Mouse (Mus musculus): ENCODE data around the gene U2af2. TPM values are rescaled to one million over a fixed set of nuclear protein-coding genes. Genes with fewer than 3 reads are reported as not detected.
A peak's percentile ranks its signal among the peaks of the same experiment; 100 is the strongest.

U2af2 gene
- total and polyA plus RNA-seq, 2 experiments from 2014 or later, result 38.0 to 99.1 TPM

- DNase-seq (ENCODE audit: low spot score) (no peak), ATAC-seq (ENCODE audit: insufficient read depth, low read depth) (no peak)
- H3K9ac ChIP-seq (replicated peaks; ENCODE audit: low read depth, low read length), result no peak overlapping the region
- WGBS, result 82% methylated on average over 2 of the region's 2 CpGs
- H3K4me1 ChIP-seq (ENCODE audit: control insufficient read depth, insufficient read depth), result no peaks in the 10 kb centered on the region
- no peaks in the 10 kb centered on the region for H3K27me3 ChIP-seq (ENCODE audit: control insufficient read depth, insufficient read depth, low read length)
- no peaks in the 10 kb centered on the region for H3K9me3 ChIP-seq (replicated peaks; ENCODE audit: control insufficient read depth, low read length)
- TF ChIP-seq EP300 (IDR thresholded peaks at IDR 0.05; ENCODE audit: low read depth) (no peak), CTCF (IDR thresholded peaks at IDR 0.05; ENCODE audit: low read depth) (no peak)
- peaks cover 10% of the 10 kb centered on the region for H3K36me3 ChIP-seq (replicated peaks; ENCODE audit: control insufficient read depth, insufficient read depth, low read length)
- no peak overlapping the region for H3K4me3 ChIP-seq (ENCODE audit: low read depth, low read length)
- no peak overlapping the region for H3K4me2 ChIP-seq (ENCODE audit: low read depth, low read length)
- H3K27ac ChIP-seq (ENCODE audit: low read depth), result no peak overlapping the region
These were observed 40.6 kb downstream of the U2af2 start for GRCm38 (mm10) chr7:5102564-5102963.

GRCm38 (mm10) chr7:5108272-5108671 lies 46.3 kb downstream of the U2af2 start:
- TF ChIP-seq CTCF (IDR thresholded peaks at IDR 0.05; ENCODE audit: low read depth), result no peak
- TF ChIP-seq EP300 (IDR thresholded peaks at IDR 0.05; ENCODE audit: low read depth), result no peak
- no peak overlapping the region for H3K4me2 ChIP-seq (ENCODE audit: low read depth, low read length)
- no peaks in the 10 kb centered on the region for H3K36me3 ChIP-seq (replicated peaks; ENCODE audit: control insufficient read depth, insufficient read depth, low read length)
- 42% methylated on average over 4 of the region's 4 CpGs for WGBS
- H3K9me3 ChIP-seq (replicated peaks; ENCODE audit: control insufficient read depth, low read length), result no peaks in the 10 kb centered on the region
- ATAC-seq (ENCODE audit: insufficient read depth, low read depth) (peak; percentile 71), DNase-seq (ENCODE audit: low spot score) (peak; percentile 17)
- no peak overlapping the region for H3K4me3 ChIP-seq (ENCODE audit: low read depth, low read length)
- no peaks in the 10 kb centered on the region for H3K27me3 ChIP-seq (ENCODE audit: control insufficient read depth, insufficient read depth, low read length)
- 0 out of 2 replicates have a peak overlapping the region, but pooled peaks have one; percentile 11 for H3K27ac ChIP-seq (ENCODE audit: low read depth)
- H3K4me1 ChIP-seq (ENCODE audit: control insufficient read depth, insufficient read depth), result no peaks in the 10 kb centered on the region
- no peak overlapping the region for H3K9ac ChIP-seq (replicated peaks; ENCODE audit: low read depth, low read length)

GRCm38 (mm10) chr7:5109301-5109700 lies 47.4 kb downstream of the U2af2 start:
- TF ChIP-seq EP300 (IDR thresholded peaks at IDR 0.05; ENCODE audit: low read depth), result no peak
- Histone ChIP-seq H3K4me2 (ENCODE audit: low read depth, low read length) (no peak overlapping the region), H3K27me3 (ENCODE audit: control insufficient read depth, insufficient read depth, low read length) (no peaks in the 10 kb centered on the region), H3K4me3 (ENCODE audit: low read depth, low read length) (no peak overlapping the region), H3K27ac (ENCODE audit: low read depth) (no peak overlapping the region), H3K4me1 (ENCODE audit: control insufficient read depth, insufficient read depth) (no peaks in the 10 kb centered on the region), H3K36me3 (replicated peaks; ENCODE audit: control insufficient read depth, insufficient read depth, low read length) (no peaks in the 10 kb centered on the region), H3K9me3 (replicated peaks; ENCODE audit: control insufficient read depth, low read length) (no peaks in the 10 kb centered on the region), H3K9ac (replicated peaks; ENCODE audit: low read depth, low read length) (no peak overlapping the region)
- 78% methylated on average over 8 of the region's 8 CpGs for WGBS
- DNase-seq (ENCODE audit: low spot score) (no peak), ATAC-seq (ENCODE audit: insufficient read depth, low read depth) (no peak)

- ATAC-seq (ENCODE audit: insufficient read depth, low read depth), result no peak
- WGBS, result 36% methylated on average over 3 of the region's 3 CpGs
These were observed 50.8 kb downstream of the U2af2 start for GRCm38 (mm10) chr7:5112701-5113100.

GRCm38 (mm10) chr7:5116850-5117249 lies 54.9 kb downstream of the U2af2 start, which contains the start of gene Rfpl4:
Gene Rfpl4, minus strand, starts transcription at chr7:5116950.
- H3K27me3 ChIP-seq (ENCODE audit: control insufficient read depth, insufficient read depth, low read length), result no peaks in the 10 kb centered on the region
- WGBS, result 78% methylated on average over 3 of the region's 3 CpGs
- H3K9me3 ChIP-seq (replicated peaks; ENCODE audit: control insufficient read depth, low read length), result no peaks in the 10 kb centered on the region
- H3K4me2 ChIP-seq (ENCODE audit: low read depth, low read length), result no peak within 1 kb of the TSS
- no peaks in the 10 kb centered on the region for H3K36me3 ChIP-seq (replicated peaks; ENCODE audit: control insufficient read depth, insufficient read depth, low read length)
- no peak within 1 kb of the TSS for H3K27ac ChIP-seq (ENCODE audit: low read depth)
- ATAC-seq (ENCODE audit: insufficient read depth, low read depth) (no peak), DNase-seq (ENCODE audit: low spot score) (no peak)
- H3K4me3 ChIP-seq (ENCODE audit: low read depth, low read length), result no peak within 1 kb of the TSS
- TF ChIP-seq EP300 (IDR thresholded peaks at IDR 0.05; ENCODE audit: low read depth), result no peak
- no peak for TF ChIP-seq CTCF (IDR thresholded peaks at IDR 0.05; ENCODE audit: low read depth)
- H3K9ac ChIP-seq (replicated peaks; ENCODE audit: low read depth, low read length), result no peak within 1 kb of the TSS
- H3K4me1 ChIP-seq (ENCODE audit: control insufficient read depth, insufficient read depth), result no peaks in the 10 kb centered on the region

More at GRCm38 (mm10) chr7:5112701-5113100, 50.8 kb downstream of the U2af2 start:
- no peaks in the 10 kb centered on the region for H3K36me3 ChIP-seq (replicated peaks; ENCODE audit: control insufficient read depth, insufficient read depth, low read length)
- H3K27ac ChIP-seq (ENCODE audit: low read depth), result no peak overlapping the region
- H3K9me3 ChIP-seq (replicated peaks; ENCODE audit: control insufficient read depth, low read length), result no peaks in the 10 kb centered on the region
- no peaks in the 10 kb centered on the region for H3K27me3 ChIP-seq (ENCODE audit: control insufficient read depth, insufficient read depth, low read length)
- no peak for TF ChIP-seq EP300 (IDR thresholded peaks at IDR 0.05; ENCODE audit: low read depth)
- no peak for TF ChIP-seq CTCF (IDR thresholded peaks at IDR 0.05; ENCODE audit: low read depth)
- no peak overlapping the region for H3K4me3 ChIP-seq (ENCODE audit: low read depth, low read length)
- H3K4me2 ChIP-seq (ENCODE audit: low read depth, low read length), result no peak overlapping the region
- no peak overlapping the region for H3K9ac ChIP-seq (replicated peaks; ENCODE audit: low read depth, low read length)
- peak; percentile 16 for DNase-seq (ENCODE audit: low spot score)
- no peaks in the 10 kb centered on the region for H3K4me1 ChIP-seq (ENCODE audit: control insufficient read depth, insufficient read depth)

GRCm38 (mm10) chr7:5125078-5125477 lies 63.1 kb downstream of the U2af2 start:
- Histone ChIP-seq H3K27ac (ENCODE audit: low read depth) (peak overlapping the region; percentile 73), H3K9me3 (replicated peaks; ENCODE audit: control insufficient read depth, low read length) (no peaks in the 10 kb centered on the region), H3K27me3 (ENCODE audit: control insufficient read depth, insufficient read depth, low read length) (no peaks in the 10 kb centered on the region), H3K4me2 (ENCODE audit: low read depth, low read length) (peak overlapping the region; percentile 60; the same call in 1 of the 2 replicates), H3K4me1 (ENCODE audit: control insufficient read depth, insufficient read depth) (peaks cover 5% of the 10 kb centered on the region; the same call in 1 of the 2 replicates), H3K9ac (replicated peaks; ENCODE audit: low read depth, low read length) (no peak overlapping the region), H3K36me3 (replicated peaks; ENCODE audit: control insufficient read depth, insufficient read depth, low read length) (no peaks in the 10 kb centered on the region), H3K4me3 (ENCODE audit: low read depth, low read length) (no peak overlapping the region)
- DNase-seq (ENCODE audit: low spot score) (peak; percentile 23), ATAC-seq (ENCODE audit: insufficient read depth, low read depth) (0 out of 2 replicates have a peak, but pooled peaks have one; percentile 42)
- 64% methylated on average over 8 of the region's 8 CpGs for WGBS
- TF ChIP-seq CTCF (IDR thresholded peaks at IDR 0.05; ENCODE audit: low read depth) (no peak), EP300 (IDR thresholded peaks at IDR 0.05; ENCODE audit: low read depth) (no peak)

Measured in heart, postnatal 0 days (tissue).